Mouse (Mus musculus): ENCODE measurements at regions not wholly inside any gene's neighbourhood (a gene's known extent, or its start where the extent isn't known, plus 50 kb on each side); places are given as distances from the start of the nearest gene placed in this dataset.

- no peak for DNase-seq (ENCODE audit: low read depth, low spot score)
Measured at GRCm38 (mm10) chr3:5077956-5078355, 672.6 kb upstream of the Gm8797 start.

GRCm38 (mm10) chr3:5086721-5087120, 663.9 kb upstream of the Gm8797 start:
- DNase-seq (ENCODE audit: low read depth, low spot score): no peak

- no peak for DNase-seq (ENCODE audit: low read depth, low spot score)
Measured at GRCm38 (mm10) chr3:5088867-5089266, 661.7 kb upstream of the Gm8797 start.

GRCm38 (mm10) chr3:5089393-5090010, 661.1 kb upstream of the Gm8797 start:
- DNase-seq (ENCODE audit: low read depth, low spot score): no peak

- peak; percentile 38 for DNase-seq (ENCODE audit: low read depth, low spot score)
Measured at GRCm38 (mm10) chr3:5090108-5090869, 660.3 kb upstream of the Gm8797 start.

- DNase-seq (ENCODE audit: low read depth, low spot score): no peak
Measured at GRCm38 (mm10) chr3:5090987-5091386, 659.6 kb upstream of the Gm8797 start.
